Mouse (Mus musculus) adrenal gland (tissue): ENCODE data around the gene Sdf4.

Experiments
- intact Hi-C: fragments of 180-260 bp; cut with DNase I; formaldehyde crosslinking; loops from one replicate; pipeline ENCODE4 v1.15.1; 2025

The Sdf4 gene

DNA sequence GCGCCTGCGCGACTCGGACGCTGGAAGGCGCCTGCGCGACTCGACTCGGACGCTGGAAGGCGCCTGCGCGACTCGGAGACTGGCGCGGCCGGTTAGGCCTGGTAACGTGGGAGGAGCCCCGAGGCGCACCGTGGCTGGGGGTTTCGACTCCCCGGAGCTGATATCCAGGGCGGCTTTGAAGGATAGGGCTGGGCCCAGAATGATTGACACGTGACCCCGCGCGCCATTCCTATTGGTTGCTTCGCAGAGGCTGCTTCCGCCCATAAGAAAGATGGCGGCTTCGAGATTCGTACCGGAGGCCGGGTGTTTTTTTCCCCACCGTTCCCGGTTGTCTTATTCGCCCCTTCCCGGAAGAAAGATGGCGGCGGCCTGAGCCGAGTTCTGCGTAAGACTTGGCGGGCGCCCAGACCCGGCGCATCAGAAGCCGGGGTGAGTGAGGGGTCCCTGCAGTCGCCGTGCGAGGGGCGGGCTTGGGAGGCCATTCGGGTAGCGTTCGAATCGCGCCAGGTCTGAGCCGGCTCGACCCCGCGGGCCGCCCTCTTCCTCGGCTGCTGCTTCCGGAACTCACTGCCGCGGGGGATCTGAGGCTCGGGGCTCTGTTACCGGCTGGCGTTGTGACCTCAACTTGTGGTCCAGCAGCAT is 355 bp downstream of the Sdf4 start:
- intact Hi-C loops, result loop anchor here (5.0 kb wide), 1 partner anchor 36 kb away; no protein-coding TSS in a partner anchor

DNA sequence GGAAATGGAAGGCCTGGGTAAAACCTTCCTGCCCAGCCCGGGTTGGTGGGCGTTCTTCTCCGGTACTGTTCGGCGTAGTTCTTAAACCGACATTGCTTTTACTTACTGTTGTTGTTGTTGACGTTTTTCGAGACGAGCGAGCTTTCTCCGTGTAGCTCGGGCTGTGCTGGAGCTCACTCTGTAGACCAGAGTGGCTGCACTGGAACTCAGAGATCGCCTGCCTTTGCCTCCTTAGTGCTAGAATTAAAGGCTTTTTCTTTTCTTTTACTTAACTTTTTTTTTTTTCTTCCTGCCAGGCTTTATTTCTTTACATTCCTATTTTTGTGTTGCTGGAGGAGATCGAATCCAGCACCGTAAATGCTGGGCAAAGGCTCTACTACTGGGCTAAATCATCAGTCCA is 934 bp downstream of the Sdf4 start:
- intact Hi-C loops, result loop anchor here (5.0 kb wide), 1 partner anchor 36 kb away; no protein-coding TSS in a partner anchor

DNA sequence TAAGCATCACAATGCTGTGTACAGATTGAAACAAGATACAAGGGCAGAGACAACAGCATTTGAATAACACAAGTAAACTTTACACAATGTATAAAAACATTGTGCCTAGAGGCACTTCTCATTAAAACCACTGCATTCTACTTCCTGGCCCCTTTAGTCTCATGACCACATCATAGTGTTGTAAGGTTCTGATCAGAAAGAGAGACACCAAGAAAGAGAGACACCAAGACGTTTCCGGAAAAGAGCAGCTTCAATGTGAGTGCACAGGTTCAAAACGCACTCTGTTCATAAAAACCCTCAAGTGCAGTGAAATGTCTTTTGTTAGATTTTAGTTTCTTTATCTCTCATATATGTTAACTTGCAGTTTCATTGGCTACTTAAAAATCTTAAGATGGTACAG is 11.4 kb downstream of the Sdf4 start:
- intact Hi-C loops, result no loop called here

DNA sequence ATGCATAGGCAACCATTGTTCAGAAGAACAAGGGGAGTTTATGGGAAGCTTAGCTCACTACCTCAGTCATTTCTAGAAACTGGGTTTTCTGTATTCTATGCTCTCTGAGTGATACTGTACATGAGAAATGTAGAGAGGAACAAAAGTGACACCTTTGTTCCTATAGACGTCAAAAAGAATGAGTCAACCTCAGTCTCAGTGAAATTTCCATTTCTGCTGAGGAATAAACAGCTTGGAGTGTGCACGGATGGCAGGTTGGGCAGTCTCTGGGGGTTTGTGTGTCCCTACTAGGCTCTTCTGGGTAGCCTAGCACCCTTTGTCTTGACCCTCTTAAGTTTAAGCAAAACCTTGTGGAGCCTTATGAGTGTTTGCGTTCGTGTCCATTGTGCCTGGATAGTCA is 15.7 kb downstream of the Sdf4 start:
- intact Hi-C loops, result no loop called here

GRCm38 (mm10) chr4:156013637-156014036 is 21.0 kb downstream of the Sdf4 start, which contains the start of gene Tnfrsf4:
Gene Tnfrsf4, plus strand, starts transcription at chr4:156013843.
- intact Hi-C loops, result no loop called here

DNA sequence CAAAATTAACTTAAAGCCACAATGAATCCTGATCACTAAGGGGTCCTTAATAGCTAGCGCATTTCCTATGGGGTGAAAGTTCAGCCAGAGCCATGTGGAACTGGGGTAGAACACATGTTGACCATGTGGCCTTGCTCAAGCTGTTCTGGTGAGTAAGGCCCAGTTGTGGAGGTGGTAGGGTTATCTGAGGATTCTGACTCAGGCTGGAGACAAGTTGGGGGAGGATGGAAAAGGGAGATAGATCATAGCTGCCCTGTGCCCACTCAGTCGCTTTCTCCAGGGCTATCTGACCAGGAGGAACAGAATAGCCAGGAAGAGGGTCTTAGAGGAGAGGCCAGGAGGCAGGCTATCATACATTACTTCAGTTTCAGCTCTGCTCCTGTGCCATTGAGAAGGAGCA is 21.8 kb downstream of the Sdf4 start:
- intact Hi-C loops, result no loop called here

DNA sequence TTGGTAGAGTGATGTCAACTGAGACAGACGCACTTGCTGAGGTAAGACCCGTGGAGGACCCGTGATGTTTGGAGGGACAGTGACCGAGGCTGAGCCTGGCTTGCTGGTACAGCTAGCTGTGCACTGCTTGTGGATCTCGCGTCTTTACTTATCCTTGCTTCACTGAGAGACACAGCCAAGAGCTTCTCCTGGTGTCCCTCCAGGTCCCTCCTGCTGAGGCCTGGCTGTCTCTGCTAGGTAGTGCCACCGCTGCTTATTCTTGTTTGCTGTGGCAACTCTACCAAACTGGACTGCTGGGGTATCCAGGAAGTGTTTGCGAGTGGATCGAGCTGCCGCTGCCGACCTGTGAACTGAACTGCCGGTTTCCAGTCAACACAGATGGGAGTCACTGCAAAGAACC is 27.1 kb downstream of the Sdf4 start:
- intact Hi-C loops, result no loop called here

GRCm38 (mm10) chr4:156021381-156021780 is 28.7 kb downstream of the Sdf4 start:
- intact Hi-C loops, result no loop called here

GRCm38 (mm10) chr4:156021942-156022419 is 29.3 kb downstream of the Sdf4 start:
- intact Hi-C loops, result no loop called here

GRCm38 (mm10) chr4:156023520-156023919 is 30.8 kb downstream of the Sdf4 start:
- intact Hi-C loops, result no loop called here

- intact Hi-C loops, result no loop called here
Observed at GRCm38 (mm10) chr4:156024184-156024583, 31.5 kb downstream of the Sdf4 start.

- intact Hi-C loops, result no loop called here
Observed at GRCm38 (mm10) chr4:156026013-156026412, 33.3 kb downstream of the Sdf4 start, which contains the start of gene Tnfrsf18. Gene Tnfrsf18, plus strand, starts transcription at chr4:156026164.

DNA sequence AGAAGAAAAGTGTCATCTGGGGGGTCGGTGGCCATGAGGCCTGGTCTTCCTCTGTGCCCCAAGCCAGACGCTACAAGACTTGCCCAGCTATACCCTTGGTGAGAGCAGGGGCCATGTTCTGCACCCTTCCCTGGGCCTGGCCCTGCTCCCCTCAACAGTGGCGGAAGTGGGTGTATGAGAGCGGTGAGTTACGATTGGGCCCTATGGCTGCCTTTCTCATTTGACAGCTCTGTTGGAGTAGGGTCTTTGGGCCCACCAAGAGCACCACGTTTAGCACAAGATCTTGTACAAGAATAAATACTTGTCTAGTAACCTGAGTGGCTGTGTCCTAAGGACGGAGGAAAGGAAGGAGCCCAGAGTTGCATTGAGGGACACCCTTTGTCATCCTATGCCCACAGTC is 35.9 kb downstream of the Sdf4 start:
- intact Hi-C loops, result no loop called here

DNA sequence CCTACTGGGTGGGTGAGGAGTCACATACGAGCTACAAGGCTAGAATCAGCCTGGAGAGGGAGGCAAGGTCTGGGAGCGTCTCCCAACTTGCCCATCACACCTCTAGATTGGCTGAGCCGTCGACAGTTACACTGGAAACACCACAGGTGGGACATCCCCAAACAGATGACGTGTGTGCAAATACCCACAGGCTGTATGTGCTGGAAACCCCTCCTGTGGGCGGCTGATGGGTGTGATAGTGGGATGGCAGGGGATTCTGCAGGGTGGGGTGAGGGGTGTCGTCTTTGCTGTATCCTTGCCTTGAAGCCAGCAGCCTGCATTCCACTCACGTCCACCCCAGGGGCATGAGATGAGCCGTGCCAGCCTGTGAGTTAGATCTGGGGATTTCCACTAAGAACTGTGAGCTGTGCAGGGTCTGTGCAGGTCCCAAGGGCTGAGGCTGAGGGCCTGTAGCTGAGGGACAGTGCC is 38.0 kb downstream of the Sdf4 start:
- intact Hi-C loops, result loop anchor here (5.0 kb wide), 2 partner anchors 33 to 68 kb away; partner anchors contain the start of gene C1qtnf12

- intact Hi-C loops, result loop anchor here (5.0 kb wide), 2 partner anchors 34 to 69 kb away; partner anchors contain the start of gene C1qtnf12
Observed at GRCm38 (mm10) chr4:156031255-156031592, 38.6 kb downstream of the Sdf4 start.

DNA sequence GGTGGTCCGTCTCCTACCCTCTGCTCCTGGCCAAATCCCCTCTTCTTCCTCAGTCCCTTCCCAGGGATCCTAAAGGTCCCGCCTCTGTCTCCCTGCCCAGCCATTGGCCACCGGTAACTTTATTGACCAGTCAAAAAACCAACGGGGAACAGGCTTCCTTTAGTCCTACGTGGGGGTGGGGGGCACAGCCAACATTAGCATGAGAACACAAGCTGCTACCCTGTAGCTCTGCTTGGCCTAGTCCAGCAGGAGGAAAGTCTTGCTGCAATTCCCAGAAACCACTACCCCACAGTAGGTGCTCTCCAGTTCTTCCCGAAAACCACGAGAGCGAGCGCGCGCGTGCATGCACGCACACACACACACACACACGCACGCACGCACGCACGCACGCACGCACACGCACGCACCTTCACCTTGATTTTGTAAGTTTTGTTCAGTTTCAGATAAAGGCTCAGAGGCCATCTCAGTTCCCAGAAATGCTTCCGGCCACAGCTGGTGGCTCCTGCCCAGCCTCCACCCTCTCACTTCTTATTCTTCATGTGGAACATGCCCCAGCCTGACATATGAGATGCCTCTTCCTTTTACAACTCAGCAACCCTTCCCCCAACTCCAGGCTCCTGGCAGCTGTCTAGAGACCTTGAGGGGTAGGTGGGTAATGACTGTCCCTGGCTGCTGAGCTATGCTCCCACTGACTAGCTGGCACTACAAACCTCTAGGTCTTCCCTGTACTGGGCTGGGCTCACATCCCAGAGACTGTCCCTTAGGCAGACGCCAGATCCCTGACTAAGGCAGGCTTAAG is 39.1 kb downstream of the Sdf4 start:
- intact Hi-C loops, result loop anchor here (5.0 kb wide), 2 partner anchors 34 to 69 kb away; partner anchors contain the start of gene C1qtnf12

GRCm38 (mm10) chr4:156032856-156033255 is 40.2 kb downstream of the Sdf4 start:
- intact Hi-C loops, result loop anchor here (5.0 kb wide), 2 partner anchors 36 to 71 kb away; partner anchors contain the start of gene C1qtnf12

GRCm38 (mm10) chr4:156033476-156034119 is 40.9 kb downstream of the Sdf4 start:
- intact Hi-C loops, result loop anchor here (5.0 kb wide), 2 partner anchors 36 to 71 kb away; partner anchors contain the start of gene C1qtnf12

DNA sequence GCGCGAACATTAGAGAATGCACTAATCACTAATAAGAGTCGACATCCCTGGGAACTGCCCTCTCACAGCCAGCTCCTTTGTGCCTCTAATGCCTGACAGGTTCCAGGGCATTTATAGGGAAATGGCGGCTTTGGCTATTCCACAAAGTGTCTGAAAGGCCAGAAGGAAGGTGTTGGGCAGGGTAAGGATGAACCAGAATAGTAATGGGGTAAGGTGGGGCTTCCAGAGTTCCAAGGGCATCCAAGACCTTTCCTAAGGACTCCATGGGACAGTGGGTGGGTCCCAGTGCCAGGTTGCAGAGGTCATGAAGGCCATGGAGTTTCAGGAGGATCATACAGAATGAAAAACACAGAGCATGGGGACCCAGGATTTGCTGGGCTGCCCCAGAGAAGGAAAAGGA is 41.6 kb downstream of the Sdf4 start:
- intact Hi-C loops, result loop anchor here (5.0 kb wide), 2 partner anchors 37 to 72 kb away; partner anchors contain the start of gene C1qtnf12

DNA sequence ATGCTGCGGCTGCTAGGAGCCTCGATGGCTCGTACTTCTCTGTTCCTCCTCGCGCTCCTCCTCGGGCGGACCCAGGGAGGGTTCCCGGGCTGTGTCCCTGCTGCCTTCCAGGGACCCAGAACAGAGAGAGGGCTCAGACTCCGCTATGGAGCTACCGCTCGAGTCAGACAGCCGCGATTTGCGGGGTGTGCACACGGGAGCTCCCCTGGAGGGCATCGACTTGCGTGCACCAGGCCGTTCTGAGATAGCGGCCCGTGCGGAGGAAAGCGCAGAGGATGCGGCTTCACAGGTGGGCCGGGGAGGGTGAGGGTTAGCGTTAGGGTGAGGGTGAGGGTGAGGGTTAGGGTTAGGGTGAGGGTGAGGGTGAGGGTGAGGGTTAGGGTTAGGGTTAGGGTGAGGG is 42.2 kb downstream of the Sdf4 start:
- intact Hi-C loops, result loop anchor here (5.0 kb wide), 2 partner anchors 38 to 73 kb away; partner anchors contain the start of gene C1qtnf12

DNA sequence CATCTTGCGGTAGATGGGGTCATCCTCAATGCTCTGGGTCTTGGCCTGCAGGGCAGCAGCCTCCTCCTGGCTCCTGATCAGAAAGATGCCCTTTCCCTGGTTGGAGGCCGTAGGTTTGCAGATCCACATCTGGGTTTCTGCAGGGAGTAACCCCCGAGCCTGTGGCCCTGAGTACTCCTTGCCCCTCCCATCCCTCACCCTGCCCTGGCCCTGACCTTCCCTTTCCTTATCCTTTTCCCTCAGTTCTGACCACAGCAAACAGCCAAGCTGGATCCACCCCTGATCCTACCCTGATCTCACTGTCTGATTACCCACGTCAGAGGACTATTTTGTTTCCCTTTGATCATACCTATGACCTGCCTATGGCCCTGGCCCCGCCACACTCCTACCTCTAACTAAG is 52.1 kb downstream of the Sdf4 start:
- intact Hi-C loops, result no loop called here
